Mouse (Mus musculus) embryonic fibroblast, embryonic 13.5 days (primary cell): ENCODE data around the gene Efnb3.

Experiments
- CTCF ChIP-seq: IDR thresholded peaks from 2 replicates; pipeline ENCODE4 v1.5.1; 2011; ENCODE audit warnings: mild to moderate bottlenecking, control low read depth, low read length, moderate library complexity, borderline replicate concordance; ENCODE audit not compliant: insufficient read depth
- POLR2A ChIP-seq: IDR thresholded peaks from 2 replicates; pipeline ENCODE4 v1.6.1; 2011; ENCODE audit warnings: low read depth, mild to moderate bottlenecking, control low read depth, low read length, moderate library complexity

DNA sequence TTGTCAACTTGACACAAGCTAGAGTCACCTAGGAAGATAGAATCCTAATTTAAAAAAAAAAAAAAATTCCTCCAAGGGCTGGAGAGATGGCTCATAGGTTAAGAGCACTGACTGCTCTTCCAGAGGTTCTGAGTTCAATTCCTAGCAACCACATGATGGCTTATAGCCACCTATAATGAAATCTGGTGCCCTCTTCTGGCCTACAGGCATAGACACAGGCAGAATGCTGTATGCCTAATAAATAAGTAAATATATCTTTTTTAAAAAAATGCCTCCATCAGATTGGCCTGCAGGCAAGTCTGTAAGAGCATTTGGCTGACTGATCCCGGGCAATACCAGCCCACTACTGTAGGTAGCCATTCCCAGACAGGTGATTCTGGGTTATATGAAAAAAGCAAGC lies 25.0 kb downstream of the Efnb3 start:
- no peak for TF ChIP-seq CTCF
- TF ChIP-seq POLR2A: no peak
